Comparison of ENCODE assay signal across 25 mouse cellular contexts in the genomic region with DNA sequence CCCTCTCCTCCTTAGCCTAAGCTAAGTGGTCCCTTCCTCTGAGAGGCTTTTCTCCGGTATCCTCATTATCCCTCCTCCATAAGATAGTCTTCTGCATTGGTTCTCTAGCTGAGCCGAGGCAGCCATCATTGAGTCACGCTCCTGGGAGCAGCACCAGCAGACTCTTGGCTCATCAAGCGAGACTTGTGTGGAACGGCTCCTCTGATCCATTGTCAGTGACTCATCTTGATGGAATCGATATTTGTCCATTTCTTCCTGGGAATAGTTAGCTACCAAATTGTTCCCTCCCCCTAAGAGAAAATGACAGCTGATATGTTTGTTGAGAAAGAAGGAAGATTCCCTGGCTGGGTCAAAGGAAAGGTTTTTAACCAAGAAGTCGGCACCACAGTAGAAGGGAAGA. TPM values are rescaled to one million over a fixed set of nuclear protein-coding genes. Genes with fewer than 3 reads are reported as not detected.
DNase-seq lines count a peak whose midpoint lies in the region; ATAC-seq lines count a peak whose summit lies in the region.
"Had no signal": no experiment of that assay in that cellular context is flagged by ENCODE, and none has a peak within 500 bp of the region (broad histone marks: within the 10 kb centered on the region; RNA-seq: fewer than 3 reads in every experiment).

No protein-coding gene starts in this region.

- H3K9me3 ChIP-seq in heart, embryonic 11.5 days (replicated peaks; ENCODE audit: control insufficient read depth, low read length): no peaks in the 10 kb centered on the region
- H3K9me3 ChIP-seq in midbrain, embryonic 10.5 days (replicated peaks): no peaks in the 10 kb centered on the region
- H3K9me3 ChIP-seq in midbrain, embryonic 16.5 days (replicated peaks; ENCODE audit: control insufficient read depth, low read length, poor library complexity, severe bottlenecking): no peaks in the 10 kb centered on the region
- H3K9me3 ChIP-seq: embryonic facial prominence, embryonic 10.5 days; embryonic facial prominence, embryonic 12.5 days; forebrain, embryonic 10.5 days; forebrain, embryonic 12.5 days; G1E had no signal

- no peaks in the 10 kb centered on the region for H3K36me3 ChIP-seq in heart, embryonic 11.5 days (ENCODE audit: control insufficient read depth, insufficient read depth, low read length)
- H3K36me3 ChIP-seq in midbrain, embryonic 10.5 days: no peaks in the 10 kb centered on the region
- no peaks in the 10 kb centered on the region for H3K36me3 ChIP-seq in midbrain, embryonic 16.5 days (ENCODE audit: control insufficient read depth, insufficient read depth, low read length)
- H3K36me3 ChIP-seq: embryonic facial prominence, embryonic 10.5 days; embryonic facial prominence, embryonic 12.5 days; forebrain, embryonic 10.5 days; forebrain, embryonic 12.5 days; G1E had no signal

- no peak overlapping the region for H3K9ac ChIP-seq in heart, embryonic 11.5 days (ENCODE audit: low read depth, low read length)
- H3K9ac ChIP-seq in midbrain, embryonic 16.5 days (ENCODE audit: low read depth, low read length): no peak overlapping the region
- H3K9ac ChIP-seq: embryonic facial prominence, embryonic 12.5 days; forebrain, embryonic 12.5 days had no signal

- peaks cover 17% of the 10 kb centered on the region for H3K4me1 ChIP-seq in heart, embryonic 11.5 days (ENCODE audit: control insufficient read depth, insufficient read depth, low read length)
- peaks cover 22% of the 10 kb centered on the region for H3K4me1 ChIP-seq in midbrain, embryonic 10.5 days
- H3K4me1 ChIP-seq in midbrain, embryonic 16.5 days (ENCODE audit: control insufficient read depth, insufficient read depth, low read length): no peaks in the 10 kb centered on the region
- H3K4me1 ChIP-seq: embryonic facial prominence, embryonic 12.5 days had no signal

- H3K4me2 ChIP-seq in heart, embryonic 11.5 days: no peak overlapping the region
- no peak overlapping the region for H3K4me2 ChIP-seq in midbrain, embryonic 16.5 days (ENCODE audit: low read length)
- H3K4me2 ChIP-seq: embryonic facial prominence, embryonic 12.5 days; forebrain, embryonic 12.5 days had no signal

- H3K27me3 ChIP-seq in heart, embryonic 11.5 days (ENCODE audit: control insufficient read depth, insufficient read depth, low read length): no peaks in the 10 kb centered on the region
- H3K27me3 ChIP-seq in midbrain, embryonic 10.5 days (ENCODE audit: low read depth, poor library complexity, severe bottlenecking): peaks cover 63% of the 10 kb centered on the region
- no peaks in the 10 kb centered on the region for H3K27me3 ChIP-seq in midbrain, embryonic 16.5 days (ENCODE audit: control insufficient read depth, insufficient read depth, low read depth, low read length)
- H3K27me3 ChIP-seq: embryonic facial prominence, embryonic 12.5 days had no signal

- whole genome bisulfite sequencing in heart, embryonic 11.5 days (ENCODE audit: insufficient replicate concordance): 80% methylated on average over 7 of the region's 7 CpGs
- 75% methylated on average over 7 of the region's 7 CpGs for WGBS in midbrain, embryonic 10.5 days
- 78% methylated on average over 7 of the region's 7 CpGs for WGBS in midbrain, embryonic 16.5 days

- no peak overlapping the region for H3K4me3 ChIP-seq in heart, embryonic 11.5 days (ENCODE audit: low read depth, low read length)
- no peak overlapping the region for H3K4me3 ChIP-seq in midbrain, embryonic 10.5 days
- no peak overlapping the region for H3K4me3 ChIP-seq in midbrain, embryonic 16.5 days (ENCODE audit: low read depth, low read length)
- H3K4me3 ChIP-seq: embryonic facial prominence, embryonic 10.5 days; embryonic facial prominence, embryonic 12.5 days; forebrain, embryonic 10.5 days; forebrain, embryonic 12.5 days had no signal

- no peak overlapping the region for H3K27ac ChIP-seq in heart, embryonic 11.5 days (ENCODE audit: low read depth, low read length)
- peak overlapping the region; percentile 19; the same call in 1 of the 2 replicates for H3K27ac ChIP-seq in midbrain, embryonic 10.5 days (replicated peaks)
- H3K27ac ChIP-seq in midbrain, embryonic 16.5 days (ENCODE audit: low read length): no peak overlapping the region
- H3K27ac ChIP-seq: embryonic facial prominence, embryonic 10.5 days; embryonic facial prominence, embryonic 12.5 days; forebrain, embryonic 12.5 days had no signal

- no peak for ATAC-seq in heart, embryonic 11.5 days (replicated peaks; ENCODE audit: insufficient number of reproducible peaks, low FRiP score, low TSS enrichment)
- ATAC-seq in midbrain, embryonic 16.5 days: no peak
- ATAC-seq: activated CD4-positive, CD25-positive, alpha-beta regulatory T cell, adult 4 months; CD4-positive, CD25-positive, alpha-beta regulatory T cell, adult 4 months; forebrain, embryonic 14.5 days; forebrain, embryonic 16.5 days; Patski had no signal

- peak; percentile 51 for DNase-seq in heart, adult 11 months
- no peak for DNase-seq in midbrain, embryonic 10.5 days (ENCODE audit: low spot score)
- DNase-seq in fibroblast of lung, adult 2 months (ENCODE audit: low read depth): peak; percentile 17
- no peak for DNase-seq in spleen, adult 12 weeks (ENCODE audit: low spot score)
- DNase-seq: adrenal gland, adult 8-10 months; adrenal gland, postnatal 14 days; adrenal gland, postnatal 36 days; B cell, adult 2 months; cerebellum, adult 11-12 months; cerebellum, adult 2 months; cerebellum, adult 9-10 months; cerebellum, postnatal 10 days; cerebellum, postnatal 25 days had no signal

RNA-seq across cellular contexts. Expression of a gene that starts 17.2 kb away (rescaled TPM):
- 9.1 and 11.4 TPM in 2 replicates for polyA plus RNA-seq in heart, embryonic 11.5 days (2014; fragmentation: Nextera tagmentation; extraction: Ambion mirVana)
- polyA plus RNA-seq in midbrain, embryonic 10.5 days (2016; fragmentation: Nextera tagmentation; extraction: Ambion mirVana): 0.59 and 0.75 TPM in 2 replicates
- 8.5 and 10.3 TPM in 2 replicates for polyA plus RNA-seq in midbrain, embryonic 16.5 days (2015; fragmentation: Nextera tagmentation; extraction: Ambion mirVana)
- polyA plus RNA-seq: activated CD4-positive, CD25-positive, alpha-beta regulatory T cell, adult 4 months; CD4-positive, CD25-positive, alpha-beta regulatory T cell, adult 4 months; G1E; Patski had no signal

Comparison
In these comparisons a context has a peak if more than half of its experiments do, and no peak if none do; other contexts are left out.
1. DNase-seq: peak in heart, adult 11 months (single experiment) and fibroblast of lung, adult 2 months (single experiment); none in midbrain, embryonic 10.5 days (single experiment) and spleen, adult 12 weeks (single experiment).